Mouse (Mus musculus) hindbrain, postnatal 0 days (tissue): ENCODE measurements around the gene Ets1. TPM values are rescaled to one million over a fixed set of nuclear protein-coding genes. Genes with fewer than 3 reads are reported as not detected.

Experiments used
- ATAC-seq: fragments of 200-750 bp; cut with Nextera tagmentation; 2 replicates; pipeline ENCODE4 v1.8.0; 2017; ENCODE audit warnings: mild to moderate bottlenecking, moderate TSS enrichment, moderate library complexity
- DNase-seq: peaks from one replicate; pipeline ENCODE4 v3.0.0-alpha.2; 2015; ENCODE audit warnings: low spot score
- H3K27ac ChIP-seq: fragments of 300-500 bp; sonication (generic); 2 replicates; pipeline ENCODE4 v1.5.1; 2014; ENCODE audit warnings: mild to moderate bottlenecking
- H3K27me3 ChIP-seq: fragments of 300-500 bp; sonication (generic); 2 replicates; pipeline ENCODE4 v1.6.1; 2014; ENCODE audit warnings: low read length, mixed read lengths; ENCODE audit not compliant: insufficient read depth
- H3K36me3 ChIP-seq: fragments of 300-500 bp; sonication (generic); 2 replicates; pipeline ENCODE4 v1.6.1; 2014; ENCODE audit warnings: low read length, mixed read lengths; ENCODE audit not compliant: insufficient read depth
- H3K4me1 ChIP-seq: fragments of 300-500 bp; sonication (generic); 2 replicates; pipeline ENCODE4 v1.6.1; 2014; ENCODE audit warnings: antibody characterized with exemption, low read length, mixed read lengths; ENCODE audit not compliant: insufficient read depth
- H3K4me2 ChIP-seq: fragments of 300-500 bp; sonication (generic); 2 replicates; pipeline ENCODE4 v1.6.1; 2014; ENCODE audit warnings: low read depth, mild to moderate bottlenecking, low read length, moderate library complexity, mixed read lengths
- H3K4me3 ChIP-seq: fragments of 300-500 bp; sonication (generic); 2 replicates; pipeline ENCODE4 v1.5.1; 2014; ENCODE audit warnings: low read length
- H3K9ac ChIP-seq: fragments of 300-500 bp; sonication (generic); replicated peaks from 2 replicates; pipeline ENCODE4 v1.6.1; 2014; ENCODE audit warnings: mild to moderate bottlenecking, low read length, moderate library complexity, mixed read lengths
- H3K9me3 ChIP-seq: fragments of 300-500 bp; sonication (generic); 2 replicates; pipeline ENCODE4 v1.6.1; 2016; ENCODE audit warnings: low read length, mixed read lengths
- CTCF ChIP-seq: IDR thresholded peaks from 2 replicates; pipeline ENCODE4 v1.5.1; 2016; ENCODE audit warnings: antibody characterized with exemption, control low read depth, low read depth
- WGBS: fragments of 180-500 bp; shearing (Covaris S2); extraction: QIAGEN DNeasy Blood & Tissue Kit; methylation state at CpG from one replicate; pipeline ENCODE4 v1.1.7; 2014; 5-methylcytosine and 5-hydroxymethylcytosine counted together
- polyA plus RNA-seq: library from polyadenylated mRNA; unstranded; fragments of >200 nt; fragmentation: Nextera tagmentation; extraction: Ambion mirVana; gene quantifications from 2 replicates; pipeline ENCODE4 v1.2.1, GENCODE M21; 2015
- total RNA-seq: library from RNA; depleted of rRNA; stranded (reverse); fragments of >200 nt; gene quantifications from 2 replicates; pipeline ENCODE4 v1.2.3, GENCODE M21; 2014; rRNA removed

Ets1 gene
- total and polyA plus RNA-seq, 2 experiments from 2014 or later: 9.9 to 14.0 TPM

DNA sequence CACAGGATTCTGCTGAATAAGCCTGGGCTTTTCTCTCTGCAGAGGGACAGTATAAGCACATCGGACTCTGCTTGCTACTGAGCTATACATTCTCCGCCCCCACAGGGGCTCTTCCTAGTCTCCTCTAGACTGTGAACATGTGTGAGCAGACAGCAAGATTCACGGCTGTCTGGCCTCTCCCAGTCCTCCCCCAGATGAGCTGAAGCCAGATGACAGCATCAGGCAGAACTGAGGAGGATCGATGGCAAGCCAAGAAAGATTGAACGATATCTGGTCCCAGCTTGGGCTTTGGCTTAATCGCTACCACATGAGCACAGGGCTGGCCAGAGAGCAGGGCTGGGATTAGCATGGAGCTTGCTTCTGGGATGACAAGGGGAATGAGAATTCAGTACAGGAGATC, 155.7 kb downstream of the Ets1 start:
- no peak for ATAC-seq
- Histone ChIP-seq H3K4me2 (no peak overlapping the region), H3K9ac (no peak overlapping the region), H3K4me3 (no peak overlapping the region), H3K36me3 (no peaks in the 10 kb centered on the region), H3K27ac (no peak overlapping the region), H3K9me3 (no peaks in the 10 kb centered on the region), H3K4me1 (no peaks in the 10 kb centered on the region; the same call in 1 of the 2 replicates), H3K27me3 (no peaks in the 10 kb centered on the region)
- no peak for DNase-seq
- WGBS: 59% methylated on average over 6 of the region's 6 CpGs
- TF ChIP-seq CTCF: no peak

DNA sequence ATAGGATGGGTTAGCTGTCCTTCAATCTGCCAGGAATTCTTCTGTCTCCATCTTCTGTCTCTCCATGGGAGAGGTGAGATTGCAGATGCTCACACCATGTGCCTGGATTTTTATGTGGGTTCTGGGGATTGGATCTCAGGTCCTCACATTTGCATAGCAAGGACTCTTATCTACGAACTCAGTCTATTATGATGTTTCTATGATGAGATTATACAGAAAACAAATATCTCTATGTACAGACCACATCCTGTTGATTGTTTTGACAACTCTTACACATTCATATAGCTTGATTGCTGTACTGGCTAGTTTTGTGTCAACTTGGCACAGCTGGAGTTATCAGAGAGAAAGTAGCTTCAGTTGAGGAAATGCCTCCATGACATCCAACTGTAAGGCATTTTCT, 162.2 kb downstream of the Ets1 start:
- no peak for TF ChIP-seq CTCF
- no peak overlapping the region for H3K4me3 ChIP-seq
- no peaks in the 10 kb centered on the region for H3K9me3 ChIP-seq
- H3K4me1 ChIP-seq: no peaks in the 10 kb centered on the region
- no peak overlapping the region for H3K9ac ChIP-seq
- 83% methylated on average over 1 of the region's 1 CpGs for WGBS
- DNase-seq (no peak), ATAC-seq (no peak)
- no peaks in the 10 kb centered on the region for H3K27me3 ChIP-seq
- H3K4me2 ChIP-seq: no peak overlapping the region
- no peaks in the 10 kb centered on the region for H3K36me3 ChIP-seq
- no peak overlapping the region for H3K27ac ChIP-seq

DNA sequence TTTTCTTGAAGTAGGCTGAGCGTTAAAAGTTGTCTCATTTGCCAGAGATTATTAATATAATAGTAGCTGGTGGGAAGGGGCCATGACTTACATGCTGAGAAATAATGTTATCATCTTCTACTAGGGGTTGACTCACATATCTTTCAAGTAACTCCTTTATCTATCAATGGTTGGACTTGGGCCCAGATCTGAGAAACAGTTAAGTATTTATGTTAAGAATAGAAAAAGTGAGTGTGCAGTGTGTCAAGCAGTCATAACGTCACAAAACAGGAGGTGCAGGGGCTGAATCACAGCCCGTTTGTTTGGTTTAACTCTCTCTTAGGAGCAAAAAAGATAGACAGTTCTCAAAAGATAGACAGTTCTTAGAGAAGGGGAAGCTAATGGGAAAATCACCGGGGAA, 170.1 kb downstream of the Ets1 start:
- Histone ChIP-seq H3K36me3 (no peaks in the 10 kb centered on the region), H3K4me3 (no peak overlapping the region), H3K9me3 (no peaks in the 10 kb centered on the region), H3K27me3 (no peaks in the 10 kb centered on the region), H3K9ac (no peak overlapping the region), H3K4me1 (no peaks in the 10 kb centered on the region), H3K27ac (no peak overlapping the region), H3K4me2 (no peak overlapping the region)
- DNase-seq (no peak), ATAC-seq (no peak)
- no peak for TF ChIP-seq CTCF
- WGBS: 70% methylated on average over 4 of the region's 4 CpGs

Other genes with a start within 250 kb of the Ets1 start
- gene Fli1, start 93.4 kb upstream of the Ets1 start, total RNA-seq: 6.9 and 10.8 TPM in 2 replicates
- gene Fli1, start 93.4 kb upstream of the Ets1 start, polyA plus RNA-seq: 5.6 and 6.7 TPM in 2 replicates